Mouse (Mus musculus): ENCODE results near the gene Eif4b. TPM values are rescaled to one million over a fixed set of nuclear protein-coding genes. Genes with fewer than 3 reads are reported as not detected.

The Eif4b gene
- total and polyA plus RNA-seq, 2 experiments: 73.8 to 130 TPM

- H3K27ac ChIP-seq (replicated peaks; ENCODE audit: insufficient read depth, low read depth, low read length): no peak overlapping the region
- no peak overlapping the region for H3K4me3 ChIP-seq (ENCODE audit: insufficient read depth, low read depth, low read length)
- no peak for DNase-seq (ENCODE audit: extremely low read depth, low read depth, low spot score)
- H3K4me1 ChIP-seq (ENCODE audit: control insufficient read depth, insufficient read depth, low read length): no peaks in the 10 kb centered on the region
- H3K36me3 ChIP-seq (ENCODE audit: control insufficient read depth, insufficient read depth, low read length): no peaks in the 10 kb centered on the region
- TF ChIP-seq CTCF (IDR thresholded peaks at IDR 0.05; ENCODE audit: low read depth, low read length) (no peak), POLR2A (IDR thresholded peaks at IDR 0.05; ENCODE audit: extremely low read depth, insufficient read depth, low read length) (no peak)
- H3K9ac ChIP-seq (ENCODE audit: low read depth, low read length): no peak overlapping the region
- no peaks in the 10 kb centered on the region for H3K79me2 ChIP-seq (ENCODE audit: control insufficient read depth, insufficient read depth, low read length)
- WGBS: 76% methylated on average over 23 of the region's 23 CpGs
- H3K27me3 ChIP-seq (ENCODE audit: control insufficient read depth, insufficient read depth, low read length): 0 out of 2 replicates have a peak, but pooled peaks cover 6% of the 10 kb centered on the region
These were observed 69.6 kb downstream of the Eif4b start for GRCm38 (mm10) chr15:102142914-102143912.

- TF ChIP-seq POLR2A (IDR thresholded peaks at IDR 0.05; ENCODE audit: extremely low read depth, insufficient read depth, low read length) (no peak), CTCF (IDR thresholded peaks at IDR 0.05; ENCODE audit: low read depth, low read length) (no peak)
- H3K36me3 ChIP-seq (ENCODE audit: control insufficient read depth, insufficient read depth, low read length): no peaks in the 10 kb centered on the region
- peak within 1 kb of the TSS; percentile 16 for H3K9ac ChIP-seq (ENCODE audit: low read depth, low read length)
- H3K4me1 ChIP-seq (ENCODE audit: control insufficient read depth, insufficient read depth, low read length): peaks cover 5% of the 10 kb centered on the region
- no peak for DNase-seq (ENCODE audit: extremely low read depth, low read depth, low spot score)
- no peak within 1 kb of the TSS for H3K4me3 ChIP-seq (ENCODE audit: insufficient read depth, low read depth, low read length)
- H3K27ac ChIP-seq (replicated peaks; ENCODE audit: insufficient read depth, low read depth, low read length): no peak within 1 kb of the TSS
- H3K79me2 ChIP-seq (ENCODE audit: control insufficient read depth, insufficient read depth, low read length): no peaks in the 10 kb centered on the region
- WGBS: 36% methylated on average over 22 of the region's 22 CpGs
- H3K27me3 ChIP-seq (ENCODE audit: control insufficient read depth, insufficient read depth, low read length): 0 out of 2 replicates have a peak, but pooled peaks cover 6% of the 10 kb centered on the region
These were observed 70.7 kb downstream of the Eif4b start, which contains the start of gene Igfbp6 for GRCm38 (mm10) chr15:102144274-102144711. Gene Igfbp6, plus strand, starts transcription at chr15:102144362.

DNA sequence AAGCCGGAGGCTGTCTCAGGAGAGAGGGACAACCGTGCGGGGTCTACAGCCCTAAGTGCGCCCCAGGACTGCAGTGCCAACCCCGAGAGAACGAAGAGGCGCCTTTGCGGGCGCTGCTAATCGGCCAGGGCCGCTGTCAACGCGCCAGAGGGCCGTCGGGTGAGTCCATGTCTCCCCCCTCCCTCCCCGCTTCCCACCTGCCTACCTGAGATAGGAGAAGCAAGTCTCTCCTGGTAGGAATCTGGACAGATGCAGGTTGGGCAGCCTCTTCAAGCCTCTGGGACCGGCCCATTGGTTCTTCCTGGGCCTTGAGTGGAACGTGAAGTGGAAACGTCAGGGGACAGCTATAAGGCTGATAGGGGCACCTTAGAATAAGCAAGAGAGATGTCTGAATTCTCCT, 71.2 kb downstream of the Eif4b start:
- Histone ChIP-seq H3K4me1 (ENCODE audit: control insufficient read depth, insufficient read depth, low read length) (peaks cover 5% of the 10 kb centered on the region), H3K27me3 (ENCODE audit: control insufficient read depth, insufficient read depth, low read length) (0 out of 2 replicates have a peak, but pooled peaks cover 6% of the 10 kb centered on the region), H3K9ac (ENCODE audit: low read depth, low read length) (peak overlapping the region; percentile 16), H3K4me3 (ENCODE audit: insufficient read depth, low read depth, low read length) (no peak overlapping the region), H3K79me2 (ENCODE audit: control insufficient read depth, insufficient read depth, low read length) (no peaks in the 10 kb centered on the region), H3K27ac (replicated peaks; ENCODE audit: insufficient read depth, low read depth, low read length) (no peak overlapping the region), H3K36me3 (ENCODE audit: control insufficient read depth, insufficient read depth, low read length) (no peaks in the 10 kb centered on the region)
- TF ChIP-seq CTCF (IDR thresholded peaks at IDR 0.05; ENCODE audit: low read depth, low read length) (no peak), POLR2A (IDR thresholded peaks at IDR 0.05; ENCODE audit: extremely low read depth, insufficient read depth, low read length) (no peak)
- DNase-seq (ENCODE audit: extremely low read depth, low read depth, low spot score): no peak
- WGBS: 41% methylated on average over 19 of the region's 19 CpGs

- Histone ChIP-seq H3K36me3 (ENCODE audit: control insufficient read depth, insufficient read depth, low read length) (no peaks in the 10 kb centered on the region), H3K27me3 (ENCODE audit: control insufficient read depth, insufficient read depth, low read length) (0 out of 2 replicates have a peak, but pooled peaks cover 6% of the 10 kb centered on the region), H3K9ac (ENCODE audit: low read depth, low read length) (no peak overlapping the region), H3K4me3 (ENCODE audit: insufficient read depth, low read depth, low read length) (no peak overlapping the region), H3K4me1 (ENCODE audit: control insufficient read depth, insufficient read depth, low read length) (peaks cover 10% of the 10 kb centered on the region), H3K79me2 (ENCODE audit: control insufficient read depth, insufficient read depth, low read length) (no peaks in the 10 kb centered on the region), H3K27ac (replicated peaks; ENCODE audit: insufficient read depth, low read depth, low read length) (no peak overlapping the region)
- 92% methylated on average over 10 of the region's 10 CpGs for WGBS
- TF ChIP-seq CTCF (IDR thresholded peaks at IDR 0.05; ENCODE audit: low read depth, low read length) (no peak), POLR2A (IDR thresholded peaks at IDR 0.05; ENCODE audit: extremely low read depth, insufficient read depth, low read length) (no peak)
- no peak for DNase-seq (ENCODE audit: extremely low read depth, low read depth, low spot score)
These were observed 71.8 kb downstream of the Eif4b start for GRCm38 (mm10) chr15:102145330-102145729.

GRCm38 (mm10) chr15:102146089-102146488, 72.5 kb downstream of the Eif4b start:
- peaks cover 12% of the 10 kb centered on the region for H3K4me1 ChIP-seq (ENCODE audit: control insufficient read depth, insufficient read depth, low read length)
- H3K79me2 ChIP-seq (ENCODE audit: control insufficient read depth, insufficient read depth, low read length): no peaks in the 10 kb centered on the region
- WGBS: 79% methylated on average over 5 of the region's 5 CpGs

More at GRCm38 (mm10) chr15:102146089-102146488, 72.5 kb downstream of the Eif4b start:
- Histone ChIP-seq H3K27me3 (ENCODE audit: control insufficient read depth, insufficient read depth, low read length) (0 out of 2 replicates have a peak, but pooled peaks cover 6% of the 10 kb centered on the region), H3K27ac (replicated peaks; ENCODE audit: insufficient read depth, low read depth, low read length) (no peak overlapping the region), H3K9ac (ENCODE audit: low read depth, low read length) (no peak overlapping the region), H3K4me3 (ENCODE audit: insufficient read depth, low read depth, low read length) (no peak overlapping the region), H3K36me3 (ENCODE audit: control insufficient read depth, insufficient read depth, low read length) (no peaks in the 10 kb centered on the region)
- DNase-seq (ENCODE audit: extremely low read depth, low read depth, low spot score): no peak
- TF ChIP-seq POLR2A (IDR thresholded peaks at IDR 0.05; ENCODE audit: extremely low read depth, insufficient read depth, low read length): no peak
- no peak for TF ChIP-seq CTCF (IDR thresholded peaks at IDR 0.05; ENCODE audit: low read depth, low read length)

Other genes with a start within 250 kb of the Eif4b start
- not detected in 2 replicates for gene Krt1, start 223.0 kb upstream of the Eif4b start, total RNA-seq (2014; rRNA removed)
- not detected in 2 replicates for gene Krt1, start 223.0 kb upstream of the Eif4b start, polyA plus RNA-seq (2012; rRNA removed)
- gene Krt77, start 204.1 kb upstream of the Eif4b start, total RNA-seq (2014; rRNA removed): not detected in 2 replicates
- not detected in 2 replicates for gene Krt77, start 204.1 kb upstream of the Eif4b start, polyA plus RNA-seq (2012; rRNA removed)
- gene Krt76, start 180.9 kb upstream of the Eif4b start, total RNA-seq (2014; rRNA removed): not detected in 2 replicates
- not detected in 2 replicates for gene Krt76, start 180.9 kb upstream of the Eif4b start, polyA plus RNA-seq (2012; rRNA removed)
- not detected in 2 replicates for gene Krt4, start 149.0 kb upstream of the Eif4b start, total RNA-seq (2014; rRNA removed)
- 0.06 TPM in 1 of 2 replicates, not detected in the other for gene Krt4, start 149.0 kb upstream of the Eif4b start, polyA plus RNA-seq (2012; rRNA removed)
- 0.09 TPM in 1 of 2 replicates, not detected in the other for gene Krt79, start 133.4 kb upstream of the Eif4b start, total RNA-seq (2014; rRNA removed)
- gene Krt79, start 133.4 kb upstream of the Eif4b start, polyA plus RNA-seq (2012; rRNA removed): 0.04 and 0.10 TPM in 2 replicates
- not detected in 2 replicates for gene Krt78, start 119.5 kb upstream of the Eif4b start, total RNA-seq (2014; rRNA removed)
- not detected in 2 replicates for gene Krt78, start 119.5 kb upstream of the Eif4b start, polyA plus RNA-seq (2012; rRNA removed)
- 240 and 251 TPM in 2 replicates for gene Krt8, start 69.3 kb upstream of the Eif4b start, total RNA-seq (2014; rRNA removed)
- gene Krt8, start 69.3 kb upstream of the Eif4b start, polyA plus RNA-seq (2012; rRNA removed): 155 and 168 TPM in 2 replicates
- gene Krt18, start 45.6 kb upstream of the Eif4b start, total RNA-seq (2014; rRNA removed): 255 and 258 TPM in 2 replicates
- 110 and 124 TPM in 2 replicates for gene Krt18, start 45.6 kb upstream of the Eif4b start, polyA plus RNA-seq (2012; rRNA removed)
- gene Tns2, start 26.6 kb downstream of the Eif4b start, total RNA-seq (2014; rRNA removed): 21.8 and 36.5 TPM in 2 replicates
- 30.9 and 35.9 TPM in 2 replicates for gene Tns2, start 26.6 kb downstream of the Eif4b start, polyA plus RNA-seq (2012; rRNA removed)
- 9.2 and 12.1 TPM in 2 replicates for gene Spryd3, start 62.5 kb downstream of the Eif4b start, total RNA-seq (2014; rRNA removed)
- gene Spryd3, start 62.5 kb downstream of the Eif4b start, polyA plus RNA-seq (2012; rRNA removed): 20.7 and 22.6 TPM in 2 replicates
- gene Igfbp6, start 70.6 kb downstream of the Eif4b start, total RNA-seq (2014; rRNA removed): 1.0 and 1.8 TPM in 2 replicates
- gene Igfbp6, start 70.6 kb downstream of the Eif4b start, polyA plus RNA-seq (2012; rRNA removed): 2.3 and 4.5 TPM in 2 replicates
- 27.5 and 36.5 TPM in 2 replicates for gene Soat2, start 76.8 kb downstream of the Eif4b start, total RNA-seq (2014; rRNA removed)
- 54.9 and 80.8 TPM in 2 replicates for gene Soat2, start 76.8 kb downstream of the Eif4b start, polyA plus RNA-seq (2012; rRNA removed)
- gene Zfp740, start 129.5 kb downstream of the Eif4b start, total RNA-seq (2014; rRNA removed): 15.6 and 21.0 TPM in 2 replicates
- 8.1 and 9.4 TPM in 2 replicates for gene Zfp740, start 129.5 kb downstream of the Eif4b start, polyA plus RNA-seq (2012; rRNA removed)
- gene Csad, start 131.0 kb downstream of the Eif4b start, total RNA-seq (2014; rRNA removed): 47.6 and 449 TPM in 2 replicates
- gene Csad, start 131.0 kb downstream of the Eif4b start, polyA plus RNA-seq (2012; rRNA removed): 107 and 123 TPM in 2 replicates
- gene Itgb7, start 158.2 kb downstream of the Eif4b start, total RNA-seq (2014; rRNA removed): 1.3 and 2.2 TPM in 2 replicates
- gene Itgb7, start 158.2 kb downstream of the Eif4b start, polyA plus RNA-seq (2012; rRNA removed): 1.7 and 1.8 TPM in 2 replicates
- 1.5 and 2.0 TPM in 2 replicates for gene Rarg, start 183.7 kb downstream of the Eif4b start, total RNA-seq (2014; rRNA removed)
- 5.3 and 6.0 TPM in 2 replicates for gene Rarg, start 183.7 kb downstream of the Eif4b start, polyA plus RNA-seq (2012; rRNA removed)
- not detected in 2 replicates for gene Gm9918, start 196.8 kb downstream of the Eif4b start, total RNA-seq (2014; rRNA removed)
- gene Gm9918, start 196.8 kb downstream of the Eif4b start, polyA plus RNA-seq (2012; rRNA removed): 0.05 TPM in 1 of 2 replicates, not detected in the other
- 8.5 and 10.1 TPM in 2 replicates for gene Mfsd5, start 205.7 kb downstream of the Eif4b start, total RNA-seq (2014; rRNA removed)
- gene Mfsd5, start 205.7 kb downstream of the Eif4b start, polyA plus RNA-seq (2012; rRNA removed): 44.3 and 51.4 TPM in 2 replicates
- gene Espl1, start 222.5 kb downstream of the Eif4b start, total RNA-seq (2014; rRNA removed): 0.09 and 0.27 TPM in 2 replicates
- 0.11 and 0.21 TPM in 2 replicates for gene Espl1, start 222.5 kb downstream of the Eif4b start, polyA plus RNA-seq (2012; rRNA removed)